Mouse (Mus musculus): ENCODE measurements around the gene Cyp2e1.

Cyp2e1 gene

DNA sequence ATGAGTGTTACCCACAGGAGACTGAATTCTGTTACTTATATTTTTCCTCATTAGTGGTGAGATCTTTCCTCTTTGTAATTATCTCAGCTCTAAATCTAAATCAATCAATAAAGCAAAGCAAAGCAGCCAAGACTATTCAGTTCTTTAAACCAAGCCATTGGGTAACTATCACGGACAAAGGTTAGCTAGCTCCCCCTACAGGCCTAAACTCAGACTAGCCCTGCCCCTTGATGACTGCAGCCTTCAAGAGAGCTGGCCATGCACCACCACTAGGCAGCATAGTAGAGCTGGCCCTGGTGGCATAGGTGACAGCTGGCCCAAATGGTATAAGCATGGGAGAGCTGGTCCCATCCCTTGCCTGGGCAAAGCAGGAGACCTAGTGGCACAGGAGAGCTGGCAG lies 42.2 kb downstream of the Cyp2e1 start:
- peak; percentile 79 for DNase-seq (ENCODE audit: low read depth, low spot score)

DNA sequence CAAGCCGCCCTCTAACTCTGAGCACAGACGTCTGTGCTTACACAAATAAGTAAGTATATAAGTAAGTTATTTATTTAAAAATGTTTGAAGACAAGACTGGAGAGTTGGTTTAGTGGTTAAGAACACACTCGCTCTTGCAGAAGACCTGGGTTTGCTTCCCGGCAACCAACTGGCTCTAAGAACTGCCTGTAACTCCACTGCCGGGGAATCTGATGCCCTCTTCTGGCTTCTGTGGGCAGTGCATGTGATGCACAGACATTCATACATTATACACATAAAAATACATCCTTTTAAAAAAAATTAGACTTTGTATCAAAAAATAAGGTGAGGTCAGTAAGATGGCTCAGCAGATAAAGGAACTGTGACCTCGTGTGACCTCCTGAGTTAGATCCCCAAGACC lies 47.0 kb downstream of the Cyp2e1 start:
- DNase-seq (ENCODE audit: low read depth, low spot score) = peak; percentile 51

DNA sequence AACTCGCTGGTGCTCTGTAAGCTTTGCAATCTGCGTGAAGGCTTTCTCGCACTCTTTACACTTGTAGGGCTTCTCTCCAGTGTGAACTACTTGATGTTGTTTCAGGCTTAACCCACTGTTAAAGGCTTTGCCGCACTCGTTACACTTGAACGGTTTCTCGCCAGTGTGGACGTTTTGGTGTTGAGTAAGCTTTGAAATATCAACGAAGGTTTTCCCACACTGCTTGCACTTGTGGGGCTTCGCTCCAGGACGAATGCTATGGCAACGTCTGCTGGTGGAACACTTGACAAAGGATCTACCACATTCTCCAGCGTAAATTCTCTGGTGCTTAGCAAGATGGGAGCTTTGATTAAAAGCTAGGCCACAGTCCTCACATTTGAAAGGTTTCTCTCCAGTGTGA lies 48.2 kb downstream of the Cyp2e1 start:
- no peak for DNase-seq (ENCODE audit: low read depth, low spot score)

DNA sequence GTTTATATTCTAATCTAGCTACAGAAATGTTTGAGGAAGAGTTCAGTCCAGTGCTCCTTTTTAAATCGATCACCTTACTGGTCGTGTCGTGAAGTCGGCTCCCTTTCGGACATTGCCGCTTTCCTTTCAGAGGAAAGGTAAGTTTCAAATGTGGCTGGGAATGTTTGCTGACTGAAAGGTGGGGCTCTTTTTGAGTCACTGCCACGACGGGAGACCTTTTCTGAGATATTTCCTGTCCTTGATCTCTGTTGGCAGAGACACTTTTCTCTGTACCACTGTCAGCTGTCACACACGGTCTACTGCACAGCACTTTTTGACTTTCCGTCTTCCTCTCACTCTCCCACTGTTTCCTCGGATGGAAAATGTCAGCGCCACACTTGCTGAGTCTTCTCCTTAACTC lies 49.3 kb downstream of the Cyp2e1 start:
- DNase-seq (ENCODE audit: low read depth, low spot score) = no peak

DNA sequence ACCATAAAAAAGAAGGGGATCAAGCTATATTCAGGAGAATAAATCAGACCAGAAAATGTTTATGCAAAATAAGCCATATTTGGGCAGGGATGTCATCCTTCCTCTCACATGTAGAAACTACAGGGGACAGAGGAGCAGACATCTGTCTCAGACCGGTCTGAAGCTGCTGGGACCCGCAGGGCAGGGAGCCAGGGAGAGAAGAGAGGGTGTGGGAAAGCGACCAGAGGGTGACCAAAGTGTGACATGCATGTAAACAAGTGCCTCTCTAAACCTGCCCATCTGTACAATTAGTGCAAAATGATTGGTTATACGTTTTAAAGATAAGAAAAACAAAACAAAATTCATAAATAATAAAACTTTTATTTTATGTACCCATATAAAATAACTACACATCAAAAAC lies 56.6 kb downstream of the Cyp2e1 start:
- no peak for DNase-seq (ENCODE audit: low read depth, low spot score)

DNA sequence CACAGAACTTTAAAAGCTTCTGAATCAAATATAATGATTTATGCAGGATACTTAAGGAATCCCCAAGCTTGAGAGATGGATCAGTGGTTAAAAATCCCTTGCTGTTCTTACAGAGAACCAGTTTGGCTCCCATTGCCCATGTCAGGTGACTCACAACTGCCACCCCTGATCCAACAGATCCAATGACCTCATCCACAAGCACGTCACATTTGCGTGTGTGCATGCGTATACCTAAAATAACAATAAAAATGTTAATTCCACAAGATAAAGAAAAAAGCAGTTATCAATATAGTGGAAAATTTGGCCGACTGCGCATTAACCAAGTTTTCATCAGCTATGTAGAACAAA lies 57.7 kb downstream of the Cyp2e1 start:
- peak; percentile 44 for DNase-seq (ENCODE audit: low read depth, low spot score)

DNA sequence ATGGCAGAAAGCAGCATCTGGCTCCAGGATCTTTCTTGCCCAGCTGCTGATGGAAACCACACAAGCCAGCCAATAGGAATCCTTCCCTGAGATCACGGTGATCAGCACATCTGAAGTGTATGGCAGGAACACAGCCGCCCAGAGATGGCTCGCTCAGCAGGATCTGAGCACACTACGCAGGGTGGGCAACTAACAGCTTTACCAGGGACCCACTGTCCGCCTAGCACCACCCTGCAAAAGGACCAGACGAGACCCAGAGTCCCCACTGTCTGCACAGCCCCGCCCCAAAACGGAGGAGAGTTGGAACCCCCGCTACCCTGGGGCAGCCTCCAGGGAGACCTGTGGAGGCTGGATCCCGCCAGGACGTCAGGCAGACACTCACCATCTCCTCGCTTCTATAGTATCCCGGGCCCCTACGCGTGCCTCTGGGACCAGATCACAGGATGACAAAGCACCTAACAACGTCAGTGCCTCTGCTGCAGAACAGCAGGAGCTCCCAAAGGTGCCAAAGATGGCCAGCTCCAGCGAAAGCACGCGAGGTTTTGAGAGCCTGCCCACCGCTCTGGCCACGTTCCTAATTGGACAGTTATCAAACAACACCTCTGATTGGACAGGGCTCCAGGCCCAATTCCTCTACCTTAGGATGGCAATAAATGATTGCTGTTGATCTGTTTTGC lies 58.3 kb downstream of the Cyp2e1 start, which contains the start of gene Zfp941:
Zfp941 (minus strand) TSS at position 526 of the 677 bp plus-strand sequence.
- peak; percentile 90 for DNase-seq (ENCODE audit: low read depth, low spot score)

DNA sequence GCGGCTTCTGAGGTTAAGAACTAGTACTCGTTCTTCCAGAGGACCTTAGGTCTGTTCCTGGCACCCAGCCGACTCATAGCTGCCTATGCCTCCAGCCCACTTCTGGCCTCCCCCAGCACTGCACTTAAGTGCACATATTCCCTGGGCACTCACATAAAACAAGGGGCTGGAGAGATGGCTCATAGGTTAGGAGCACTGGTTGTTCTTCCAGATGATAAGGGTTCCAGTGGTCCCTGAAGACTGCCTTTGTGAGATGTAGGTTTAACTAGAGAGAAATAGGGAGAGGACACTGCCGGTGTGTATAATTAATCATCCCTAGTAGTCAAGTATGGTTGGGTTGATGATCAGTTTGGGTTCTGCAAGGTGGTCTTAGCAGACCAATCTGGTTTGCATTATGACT lies 59.2 kb downstream of the Cyp2e1 start:
- DNase-seq (ENCODE audit: low read depth, low spot score) = no peak

Measured in ES-CJ7 (cell line).